Mouse (Mus musculus): Measurements from ENCODE around the gene Gm21962. TPM values are rescaled to one million over a fixed set of nuclear protein-coding genes. Genes with fewer than 3 reads are reported as not detected.

The Gm21962 gene
- not detected for total RNA-seq (2023)

DNA sequence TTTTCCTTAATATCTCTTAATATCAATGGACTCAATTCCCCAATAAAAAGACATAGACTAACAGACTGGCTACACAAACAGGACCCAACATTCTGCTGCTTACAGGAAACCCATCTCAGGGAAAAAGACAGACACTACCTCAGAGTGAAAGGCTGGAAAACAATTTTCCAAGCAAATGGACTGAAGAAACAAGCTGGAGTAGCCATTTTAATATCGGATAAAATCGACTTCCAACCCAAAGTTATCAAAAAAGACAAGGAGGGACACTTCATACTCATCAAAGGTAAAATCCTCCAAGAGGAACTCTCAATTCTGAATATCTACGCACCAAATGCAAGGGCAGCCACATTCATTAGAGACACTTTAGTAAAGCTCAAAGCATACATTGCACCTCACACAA lies at the start of gene Gm21962:
TSS of gene Gm21962 (plus strand) at position 301 of the 400 bp plus-strand sequence.

Other genes starting within 250 kb of the Gm21962 start
- gene Ddit4l, start 49.9 kb upstream of the Gm21962 start, total RNA-seq (2023), result not detected
- 100 to 1,000 TPM; 181 to 189 TPM for gene H2afz, start 193.0 kb downstream of the Gm21962 start, total RNA-seq (2023)
- 1 to 10 TPM; 6.8 to 7.6 TPM for gene Dnajb14, start 196.2 kb downstream of the Gm21962 start, total RNA-seq (2023)
- 10 to 100 TPM; 54.7 to 58.1 TPM for gene Lamtor3, start 247.0 kb downstream of the Gm21962 start, total RNA-seq (2023)

Measured in T-cell, adult 66 days (primary cell).